Mouse (Mus musculus) heart, embryonic 11.5 days (tissue): Measurements from ENCODE around the gene Stag1. TPM values are rescaled to one million over a fixed set of nuclear protein-coding genes. Genes with fewer than 3 reads are reported as not detected.

ENCODE experiments used
- ATAC-seq: fragments of 200-750 bp; cut with Nextera tagmentation; replicated peaks from 2 replicates; pipeline ENCODE4 v1.8.0; 2017; ENCODE audit warnings: moderate library complexity; ENCODE audit not compliant: insufficient number of reproducible peaks, low FRiP score, low TSS enrichment
- H3K27ac ChIP-seq: fragments of 300-500 bp; sonication (generic); 2 replicates; pipeline ENCODE4 v1.5.1; 2014; ENCODE audit warnings: mild to moderate bottlenecking, low read depth, low read length
- H3K27me3 ChIP-seq: fragments of 300-500 bp; sonication (generic); 2 replicates; pipeline ENCODE4 v1.6.1; 2014; ENCODE audit warnings: mild to moderate bottlenecking, low read length, mixed read lengths; ENCODE audit not compliant: control insufficient read depth, insufficient read depth
- H3K36me3 ChIP-seq: fragments of 300-500 bp; sonication (generic); 2 replicates; pipeline ENCODE4 v1.6.1; 2014; ENCODE audit warnings: mild to moderate bottlenecking, low read length, moderate library complexity, mixed read lengths; ENCODE audit not compliant: control insufficient read depth, insufficient read depth
- H3K4me1 ChIP-seq: fragments of 300-500 bp; sonication (generic); 2 replicates; pipeline ENCODE4 v1.6.1; 2014; ENCODE audit warnings: low read length; ENCODE audit not compliant: control insufficient read depth, insufficient read depth
- H3K4me2 ChIP-seq: fragments of 300-500 bp; sonication (generic); 2 replicates; pipeline ENCODE4 v1.6.1; 2014; ENCODE audit warnings: mild to moderate bottlenecking, moderate library complexity
- H3K4me3 ChIP-seq: fragments of 300-500 bp; sonication (generic); 2 replicates; pipeline ENCODE4 v1.5.1; 2014; ENCODE audit warnings: low read depth, low read length
- H3K9ac ChIP-seq: fragments of 300-500 bp; sonication (generic); 2 replicates; pipeline ENCODE4 v1.6.1; 2014; ENCODE audit warnings: mild to moderate bottlenecking, low read depth, low read length, moderate library complexity
- H3K9me3 ChIP-seq: fragments of 300-500 bp; sonication (generic); replicated peaks from 2 replicates; pipeline ENCODE4 v1.6.1; 2016; ENCODE audit warnings: low read length; ENCODE audit not compliant: control insufficient read depth
- WGBS: fragments of 180-500 bp; shearing (Covaris S2); extraction: QIAGEN DNeasy Blood & Tissue Kit; methylation state at CpG from one replicate; pipeline ENCODE4 v1.1.7; 2014; ENCODE audit not compliant: insufficient replicate concordance; 5-methylcytosine and 5-hydroxymethylcytosine counted together
- polyA plus RNA-seq: library from polyadenylated mRNA; unstranded; fragments of >200 nt; fragmentation: Nextera tagmentation; extraction: Ambion mirVana; gene quantifications from 2 replicates; pipeline ENCODE4 v1.2.1, GENCODE M21; 2014

Gene Stag1
- polyA plus RNA-seq, 1 experiment from 2014 or later, result 35.6 TPM

DNA sequence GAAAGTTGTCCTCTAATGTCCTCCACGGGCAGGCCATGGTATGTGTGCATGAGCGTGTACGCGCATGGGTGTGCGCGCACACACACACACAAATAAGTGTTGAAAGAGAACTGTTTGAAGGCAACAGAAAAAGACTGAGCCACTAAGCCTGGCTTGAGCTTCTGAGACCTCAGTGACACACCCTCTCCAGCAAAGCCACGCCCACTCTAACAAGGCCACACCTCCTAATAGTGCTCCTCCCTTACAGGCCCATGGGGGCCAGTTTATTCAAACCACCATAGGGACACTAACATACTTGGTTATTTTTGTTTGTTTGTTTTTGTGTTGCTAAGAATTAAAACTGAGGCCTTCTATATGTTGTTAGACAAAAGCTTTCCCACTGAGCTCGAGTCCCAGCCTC, 1.3 kb upstream of the Stag1 start:
- no peaks in the 10 kb centered on the region for H3K4me1 ChIP-seq
- no peaks in the 10 kb centered on the region for H3K36me3 ChIP-seq
- WGBS, result 85% methylated on average over 8 of the region's 8 CpGs
- no peak overlapping the region for H3K9ac ChIP-seq
- no peaks in the 10 kb centered on the region for H3K27me3 ChIP-seq
- no peak for ATAC-seq
- no peak overlapping the region for H3K27ac ChIP-seq
- H3K4me2 ChIP-seq, result no peak overlapping the region
- no peaks in the 10 kb centered on the region for H3K9me3 ChIP-seq
- H3K4me3 ChIP-seq, result no peak overlapping the region

DNA sequence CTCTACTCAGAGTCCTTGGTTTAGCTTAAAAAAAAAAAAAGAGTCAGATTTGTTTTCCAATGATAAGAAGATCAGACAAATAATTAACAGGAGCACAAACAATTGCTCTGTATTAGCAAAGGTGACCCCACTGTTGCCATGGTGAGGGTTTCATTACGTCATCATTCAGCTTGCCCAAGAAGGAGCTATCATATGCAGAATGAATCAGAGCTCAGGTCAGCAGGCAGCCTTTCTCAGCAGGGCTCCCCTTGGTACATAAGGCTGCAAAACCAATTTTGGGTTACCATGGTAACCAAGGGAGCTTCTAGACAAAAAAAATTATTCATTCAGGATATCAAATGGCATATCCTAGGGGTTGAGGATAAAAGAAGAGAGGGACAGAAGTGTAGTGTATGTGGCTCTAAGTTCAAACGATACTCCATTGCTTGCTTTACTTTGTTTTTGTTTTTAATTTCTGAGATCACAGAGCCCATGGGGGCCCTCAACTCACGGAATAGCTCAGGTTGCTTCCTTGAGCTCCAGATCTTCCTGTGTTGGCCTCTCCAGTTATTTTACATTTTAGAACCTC, 2.2 kb downstream of the Stag1 start:
- WGBS, result 73% methylated on average over 3 of the region's 3 CpGs
- ATAC-seq, result no peak
- H3K4me2 ChIP-seq, result no peak overlapping the region
- no peaks in the 10 kb centered on the region for H3K36me3 ChIP-seq
- H3K9ac ChIP-seq, result no peak overlapping the region
- H3K4me3 ChIP-seq, result no peak overlapping the region
- H3K27ac ChIP-seq, result no peak overlapping the region
- H3K27me3 ChIP-seq, result no peaks in the 10 kb centered on the region
- no peaks in the 10 kb centered on the region for H3K4me1 ChIP-seq
- H3K9me3 ChIP-seq, result no peaks in the 10 kb centered on the region

- no peaks in the 10 kb centered on the region for H3K36me3 ChIP-seq
- ATAC-seq, result no peak
- H3K4me2 ChIP-seq, result no peak overlapping the region
- no peak overlapping the region for H3K9ac ChIP-seq
- 76% methylated on average over 1 of the region's 1 CpGs for WGBS
- no peak overlapping the region for H3K27ac ChIP-seq
- no peaks in the 10 kb centered on the region; the same call in 1 of the 2 replicates for H3K4me1 ChIP-seq
- no peaks in the 10 kb centered on the region for H3K9me3 ChIP-seq
- no peak overlapping the region for H3K4me3 ChIP-seq
- no peaks in the 10 kb centered on the region for H3K27me3 ChIP-seq
These were observed 4.5 kb downstream of the Stag1 start for GRCm38 (mm10) chr9:100602130-100602529.

DNA sequence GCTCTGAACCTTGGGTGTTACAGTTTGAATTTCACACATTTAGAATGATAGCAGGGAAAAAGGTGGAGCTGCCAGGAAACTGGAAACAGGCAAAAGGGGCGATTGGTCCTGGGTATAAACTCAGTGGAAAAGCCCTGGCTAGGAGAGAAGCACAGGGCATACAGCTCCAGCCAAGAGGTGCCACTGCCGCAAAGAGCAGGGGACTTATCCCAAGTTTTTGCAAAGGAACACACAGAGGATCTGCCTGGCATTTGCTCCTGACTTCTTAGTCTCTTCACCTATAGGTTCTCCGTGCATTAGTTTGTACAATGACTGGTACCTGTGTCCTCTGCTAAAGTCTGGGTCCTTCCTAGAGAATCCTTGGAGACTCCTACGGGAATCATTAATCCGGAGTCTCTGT, 5.6 kb downstream of the Stag1 start:
- no peaks in the 10 kb centered on the region; the same call in 1 of the 2 replicates for H3K4me1 ChIP-seq
- no peak for ATAC-seq
- H3K9ac ChIP-seq, result no peak overlapping the region
- H3K27ac ChIP-seq, result no peak overlapping the region
- H3K4me2 ChIP-seq, result no peak overlapping the region
- WGBS, result 69% methylated on average over 5 of the region's 5 CpGs
- H3K36me3 ChIP-seq, result no peaks in the 10 kb centered on the region
- H3K9me3 ChIP-seq, result no peaks in the 10 kb centered on the region
- no peak overlapping the region for H3K4me3 ChIP-seq
- H3K27me3 ChIP-seq, result no peaks in the 10 kb centered on the region

DNA sequence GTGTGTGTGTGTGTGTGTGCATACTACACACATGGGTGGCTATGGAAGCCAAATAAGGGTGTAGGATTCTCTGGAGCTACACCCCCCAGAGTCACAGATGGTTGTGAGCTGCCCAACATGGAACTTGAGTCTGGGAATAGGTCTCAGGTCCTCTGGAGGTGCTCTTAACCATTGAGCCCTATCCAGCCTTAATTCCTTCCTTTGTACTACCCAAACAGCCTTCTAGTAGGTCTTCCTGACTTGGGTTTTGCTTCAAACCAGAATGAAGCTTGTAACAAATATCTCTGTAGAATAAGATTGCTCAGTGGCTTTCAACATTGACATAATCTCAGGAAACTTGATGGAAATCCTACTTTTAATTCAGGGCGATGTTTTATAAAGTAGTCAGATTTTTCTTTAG, 7.9 kb downstream of the Stag1 start:
- H3K4me1 ChIP-seq, result no peaks in the 10 kb centered on the region; the same call in 1 of the 2 replicates
- H3K27ac ChIP-seq, result no peak overlapping the region

GRCm38 (mm10) chr9:100605985-100606554, 8.5 kb downstream of the Stag1 start:
- WGBS, result 60% methylated on average over 7 of the region's 7 CpGs
- Histone ChIP-seq H3K4me2 (no peak overlapping the region), H3K9me3 (no peaks in the 10 kb centered on the region), H3K4me3 (no peak overlapping the region), H3K27me3 (no peaks in the 10 kb centered on the region), H3K36me3 (no peaks in the 10 kb centered on the region), H3K4me1 (no peaks in the 10 kb centered on the region; the same call in 1 of the 2 replicates), H3K27ac (no peak overlapping the region), H3K9ac (no peak overlapping the region)
- ATAC-seq, result no peak; the same call in 1 of the 2 replicates

More for the DNA sequence above, 7.9 kb downstream of the Stag1 start:
- no peaks in the 10 kb centered on the region for H3K36me3 ChIP-seq
- no peaks in the 10 kb centered on the region for H3K9me3 ChIP-seq
- no peak overlapping the region for H3K9ac ChIP-seq
- WGBS, result 82% methylated on average over 1 of the region's 1 CpGs
- no peak for ATAC-seq
- no peaks in the 10 kb centered on the region for H3K27me3 ChIP-seq
- no peak overlapping the region for H3K4me2 ChIP-seq
- H3K4me3 ChIP-seq, result no peak overlapping the region

DNA sequence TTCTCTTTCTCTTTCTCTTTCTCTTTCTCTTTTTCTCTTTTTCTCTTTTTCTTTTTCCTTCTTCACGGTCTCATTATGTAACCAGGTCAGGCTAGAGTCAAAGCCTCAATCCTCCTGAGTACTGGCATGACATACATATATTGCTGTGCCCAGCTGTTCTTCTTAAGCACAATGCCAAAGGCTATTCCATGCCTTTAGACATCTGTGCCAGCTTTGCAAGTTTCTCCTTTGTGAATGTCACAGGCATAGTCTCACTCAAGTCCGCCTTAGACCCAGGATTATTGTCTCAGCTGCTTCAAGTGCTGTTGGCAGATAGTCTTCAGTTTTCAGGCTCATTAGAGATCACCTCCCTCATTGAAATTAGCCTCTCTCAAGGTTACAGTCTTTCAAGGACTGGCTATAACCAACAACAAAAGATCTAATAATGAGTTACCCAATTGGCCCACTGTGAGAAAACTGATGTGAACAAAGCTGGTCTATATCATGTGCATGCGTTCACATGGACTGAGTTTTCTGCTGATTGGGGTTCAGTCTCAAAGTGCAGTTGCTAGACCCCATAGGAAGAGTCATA, 16.0 kb downstream of the Stag1 start:
- no peak overlapping the region for H3K4me2 ChIP-seq
- no peak overlapping the region for H3K4me3 ChIP-seq
- H3K9me3 ChIP-seq, result no peaks in the 10 kb centered on the region
- WGBS, result 84% methylated on average over 3 of the region's 3 CpGs
- no peak for ATAC-seq
- H3K4me1 ChIP-seq, result no peaks in the 10 kb centered on the region
- H3K36me3 ChIP-seq, result no peaks in the 10 kb centered on the region
- H3K9ac ChIP-seq, result no peak overlapping the region
- H3K27me3 ChIP-seq, result no peaks in the 10 kb centered on the region
- no peak overlapping the region for H3K27ac ChIP-seq

DNA sequence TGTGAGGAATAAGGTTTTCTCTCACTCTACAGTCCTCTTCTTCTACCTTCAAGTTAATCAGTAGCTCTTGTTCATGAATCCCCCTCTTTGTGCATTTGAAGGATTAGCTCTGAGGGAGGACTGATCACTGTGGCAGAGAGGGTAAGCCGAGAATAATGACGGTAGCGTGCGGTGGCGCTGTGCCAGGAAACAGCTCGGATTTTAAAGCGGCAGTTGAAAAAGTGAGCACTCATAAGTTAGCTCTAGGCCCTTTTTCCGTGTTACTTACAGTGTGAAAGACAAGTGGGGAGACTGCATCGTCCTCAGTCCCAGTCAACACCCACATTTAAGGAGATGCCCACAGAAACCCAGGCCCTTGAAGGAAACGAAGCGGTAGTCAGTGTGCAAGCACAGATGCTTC, 19.3 kb downstream of the Stag1 start:
- no peaks in the 10 kb centered on the region for H3K4me1 ChIP-seq
- H3K4me3 ChIP-seq, result no peak overlapping the region
- H3K36me3 ChIP-seq, result no peaks in the 10 kb centered on the region
- H3K27ac ChIP-seq, result no peak overlapping the region
- no peak overlapping the region for H3K9ac ChIP-seq
- H3K27me3 ChIP-seq, result no peaks in the 10 kb centered on the region
- no peak for ATAC-seq
- no peaks in the 10 kb centered on the region for H3K9me3 ChIP-seq
- no peak overlapping the region for H3K4me2 ChIP-seq
- WGBS, result 52% methylated on average over 11 of the region's 11 CpGs

GRCm38 (mm10) chr9:100626258-100626657, 28.7 kb downstream of the Stag1 start:
- no peak for ATAC-seq
- Histone ChIP-seq H3K36me3 (no peaks in the 10 kb centered on the region), H3K4me2 (no peak overlapping the region), H3K27me3 (no peaks in the 10 kb centered on the region), H3K9me3 (no peaks in the 10 kb centered on the region), H3K4me3 (no peak overlapping the region), H3K9ac (no peak overlapping the region), H3K4me1 (no peaks in the 10 kb centered on the region), H3K27ac (no peak overlapping the region)
- 69% methylated on average over 2 of the region's 2 CpGs for WGBS
